Mouse (Mus musculus) limb, embryonic 12.5 days (tissue): ENCODE results near the gene Zdhhc9. TPM values are rescaled to one million over a fixed set of nuclear protein-coding genes. Genes with fewer than 3 reads are reported as not detected.
"Not testable (repeated sequence)": the region's sequence is repeated elsewhere in the genome, so short reads cannot be mapped to it uniquely, and the experiment has no call there.

Experiments used
- ATAC-seq: fragments of 200-750 bp; cut with Nextera tagmentation; 2 replicates; pipeline ENCODE4 v1.8.0; 2017; ENCODE audit warnings: low read depth, moderate TSS enrichment; ENCODE audit not compliant: insufficient number of reproducible peaks, insufficient read depth, low FRiP score, low TSS enrichment
- H3K27ac ChIP-seq: fragments of 300-500 bp; sonication (generic); 2 replicates; pipeline ENCODE4 v1.5.1; 2016; ENCODE audit warnings: mild to moderate bottlenecking, moderate library complexity
- H3K27me3 ChIP-seq: fragments of 300-500 bp; sonication (generic); 2 replicates; pipeline ENCODE4 v1.6.1; 2016; ENCODE audit warnings: mild to moderate bottlenecking, moderate library complexity
- H3K36me3 ChIP-seq: fragments of 300-500 bp; sonication (generic); 2 replicates; pipeline ENCODE4 v1.6.1; 2016; ENCODE audit warnings: mild to moderate bottlenecking, moderate library complexity
- H3K4me1 ChIP-seq: fragments of 300-500 bp; sonication (generic); replicated peaks from 2 replicates; pipeline ENCODE4 v1.6.1; 2016
- H3K4me2 ChIP-seq: fragments of 300-500 bp; sonication (generic); 2 replicates; pipeline ENCODE4 v1.6.1; 2016; ENCODE audit warnings: mild to moderate bottlenecking, moderate library complexity
- H3K4me3 ChIP-seq: fragments of 300-500 bp; sonication (generic); replicated peaks from 2 replicates; pipeline ENCODE4 v1.5.1; 2016; ENCODE audit warnings: mild to moderate bottlenecking
- H3K9ac ChIP-seq: fragments of 300-500 bp; sonication (generic); replicated peaks from 2 replicates; pipeline ENCODE4 v1.6.1; 2016; ENCODE audit warnings: mild to moderate bottlenecking, moderate library complexity
- H3K9me3 ChIP-seq: fragments of 300-500 bp; sonication (generic); 2 replicates; pipeline ENCODE4 v1.6.1; 2016; ENCODE audit warnings: mild to moderate bottlenecking, moderate library complexity
- WGBS: fragments of 180-500 bp; shearing (Covaris S2); methylation state at CpG from one replicate; pipeline ENCODE4 v1.1.7; 2016; 5-methylcytosine and 5-hydroxymethylcytosine counted together
- polyA plus RNA-seq: library from polyadenylated mRNA; unstranded; fragments of >200 nt; fragmentation: Nextera tagmentation; extraction: Ambion mirVana; gene quantifications from 2 replicates; pipeline ENCODE4 v1.2.1, GENCODE M21; 2016

Gene Zdhhc9
- polyA plus RNA-seq: 3.9 and 5.0 TPM in 2 replicates

DNA sequence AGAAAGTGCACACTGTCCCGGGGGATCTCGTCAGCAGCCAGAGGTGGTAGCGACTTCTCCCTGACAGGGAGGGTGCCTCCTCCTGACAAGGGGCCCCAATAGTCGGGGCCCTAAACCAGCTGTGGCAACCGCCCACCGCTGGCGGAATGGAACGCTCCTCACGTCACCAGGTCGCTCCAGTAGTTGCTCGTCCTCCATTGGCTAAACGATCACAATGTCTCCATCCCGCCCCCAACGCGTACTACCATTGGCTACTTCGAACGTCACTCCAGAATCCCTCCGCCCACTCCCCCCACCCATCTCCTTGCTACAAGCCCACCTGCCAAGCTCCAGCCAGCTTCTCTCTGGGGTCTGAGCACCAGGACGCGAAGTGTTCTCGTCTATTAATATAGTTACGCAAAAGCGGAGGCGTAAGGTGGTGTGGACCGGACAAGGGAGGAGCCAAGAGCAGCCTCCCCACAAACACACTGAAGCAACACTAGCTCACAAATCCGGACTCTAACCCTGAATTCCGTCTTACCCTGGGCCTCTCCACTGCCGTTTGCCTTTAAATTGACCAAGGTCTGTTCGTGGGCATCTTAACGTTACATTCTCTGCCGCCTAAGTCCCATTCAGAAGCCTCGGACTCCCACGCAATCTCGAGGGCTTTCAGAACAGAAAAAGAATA, at the start of gene Zdhhc9:
Gene Zdhhc9, minus strand, starts transcription at position 360 of the 667 bp plus-strand sequence.
- no peaks in the 10 kb centered on the region for H3K4me1 ChIP-seq
- ATAC-seq: peak; percentile 99
- no peaks in the 10 kb centered on the region for H3K9me3 ChIP-seq
- peak within 1 kb of the TSS; percentile 60 for H3K4me2 ChIP-seq
- H3K4me3 ChIP-seq: peak within 1 kb of the TSS; percentile 60
- WGBS: 27% methylated on average over 34 of the region's 34 CpGs
- peak within 1 kb of the TSS; percentile 68 for H3K9ac ChIP-seq
- peaks cover 4% of the 10 kb centered on the region for H3K27me3 ChIP-seq
- peak within 1 kb of the TSS; percentile 56; the same call in 1 of the 2 replicates for H3K27ac ChIP-seq
- H3K36me3 ChIP-seq: no peaks in the 10 kb centered on the region; the same call in 1 of the 2 replicates

DNA sequence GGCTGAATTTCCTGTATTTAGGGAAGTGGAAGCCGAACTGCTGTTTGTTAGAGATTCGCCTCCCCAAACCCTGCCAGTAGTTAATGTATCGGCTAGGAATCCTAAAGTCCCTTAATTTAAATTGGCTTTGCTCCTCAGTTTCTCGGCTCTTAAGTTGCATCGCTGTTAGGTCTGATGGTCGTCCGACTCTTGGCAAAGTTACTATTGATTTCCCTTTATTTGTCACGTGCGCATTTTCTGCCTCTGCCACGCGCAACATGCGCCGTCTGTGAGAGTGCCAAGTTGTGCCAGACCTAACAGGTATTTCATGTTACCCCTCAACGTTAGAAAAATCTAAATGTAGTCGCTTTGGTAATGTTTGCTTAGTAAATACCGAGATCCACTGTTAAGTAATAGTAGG, 48.3 kb upstream of the Zdhhc9 start:
- Histone ChIP-seq H3K36me3 (peaks cover 19% of the 10 kb centered on the region), H3K4me1 (0 out of 2 replicates have a peak, but pooled peaks cover 4% of the 10 kb centered on the region), H3K4me2 (peak overlapping the region; percentile 56), H3K9me3 (no peaks in the 10 kb centered on the region), H3K9ac (peak overlapping the region; percentile 37; the same call in 1 of the 2 replicates), H3K27me3 (no peaks in the 10 kb centered on the region), H3K4me3 (peak overlapping the region; percentile 53), H3K27ac (no peak overlapping the region)
- ATAC-seq: no peak
- 7% methylated on average over 16 of the region's 16 CpGs for WGBS

DNA sequence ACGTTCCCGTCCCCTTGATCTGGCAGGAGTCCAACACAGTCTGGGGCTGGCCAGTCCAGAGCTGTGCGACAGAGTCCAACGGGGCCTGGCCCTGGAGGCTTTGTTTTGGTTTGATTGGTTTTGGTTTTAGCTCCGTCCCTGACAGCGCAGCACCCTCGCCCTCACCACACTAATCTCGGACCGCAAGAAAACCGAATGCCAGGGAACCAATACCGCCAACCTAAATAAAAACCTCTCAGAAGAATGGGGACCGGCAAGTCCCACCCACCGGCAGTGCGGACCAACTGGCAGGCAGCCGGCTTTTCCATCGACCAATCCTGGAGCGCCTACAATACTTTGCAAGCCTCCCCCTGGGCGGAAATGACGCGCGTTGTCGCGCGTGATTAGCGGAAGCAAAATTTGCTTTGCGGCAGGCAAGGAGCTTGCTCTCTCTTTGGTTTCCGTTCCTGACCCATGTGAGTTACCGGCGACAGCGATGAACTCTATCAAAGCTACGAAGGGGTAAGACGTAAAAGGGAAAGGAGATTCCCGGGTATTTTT, 47.9 kb upstream of the Zdhhc9 start, which contains the start of gene Utp14a:
Gene Utp14a, plus strand, starts transcription at position 395 of the 540 bp plus-strand sequence.
- Histone ChIP-seq H3K27me3 (no peaks in the 10 kb centered on the region), H3K36me3 (peaks cover 15% of the 10 kb centered on the region), H3K4me1 (0 out of 2 replicates have a peak, but pooled peaks cover 4% of the 10 kb centered on the region), H3K4me3 (peak within 1 kb of the TSS; percentile 53), H3K9ac (peak within 1 kb of the TSS; percentile 44), H3K27ac (peak within 1 kb of the TSS; percentile 85), H3K4me2 (peak within 1 kb of the TSS; percentile 56), H3K9me3 (no peaks in the 10 kb centered on the region)
- peak; percentile 97 for ATAC-seq
- 9% methylated on average over 33 of the region's 33 CpGs for WGBS

DNA sequence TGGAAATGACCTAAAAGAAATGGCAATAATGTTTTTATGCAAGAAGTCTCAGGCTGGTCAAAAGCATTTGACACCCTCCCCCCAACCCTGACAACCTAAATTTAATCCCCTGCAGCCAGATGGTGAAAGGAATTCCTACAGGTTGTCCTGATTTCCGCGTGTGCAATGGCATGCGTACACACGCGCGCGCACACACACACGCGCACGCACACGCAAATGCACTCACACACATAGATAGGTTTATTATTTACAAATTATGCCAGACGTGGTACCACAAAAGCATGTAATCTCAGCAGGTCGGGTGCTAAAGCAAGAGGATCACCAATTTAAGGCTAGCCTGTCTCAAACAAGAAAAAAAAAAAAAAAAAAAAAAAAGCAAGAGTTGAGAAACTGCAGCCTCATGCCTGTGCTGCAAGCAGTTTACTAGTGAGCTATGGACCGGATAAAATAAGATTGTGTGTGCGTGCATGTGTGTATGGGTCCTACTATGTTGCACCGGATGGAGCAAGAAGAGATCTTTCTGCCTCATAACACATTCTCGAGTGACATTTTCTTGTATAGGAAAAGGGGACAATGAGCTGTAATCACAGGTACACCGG, 47.3 kb upstream of the Zdhhc9 start:
- peak overlapping the region; percentile 56 for H3K4me2 ChIP-seq
- H3K9me3 ChIP-seq: no peaks in the 10 kb centered on the region
- WGBS: 20% methylated on average over 18 of the region's 18 CpGs
- 0 out of 2 replicates have a peak, but pooled peaks cover 4% of the 10 kb centered on the region for H3K4me1 ChIP-seq
- H3K27ac ChIP-seq: peak overlapping the region; percentile 85
- peaks cover 10% of the 10 kb centered on the region; the same call in 1 of the 2 replicates for H3K36me3 ChIP-seq
- peak overlapping the region; percentile 53 for H3K4me3 ChIP-seq
- H3K27me3 ChIP-seq: no peaks in the 10 kb centered on the region
- peak overlapping the region; percentile 44 for H3K9ac ChIP-seq
- ATAC-seq: 0 out of 2 replicates have a peak, but pooled peaks have one; percentile 52

DNA sequence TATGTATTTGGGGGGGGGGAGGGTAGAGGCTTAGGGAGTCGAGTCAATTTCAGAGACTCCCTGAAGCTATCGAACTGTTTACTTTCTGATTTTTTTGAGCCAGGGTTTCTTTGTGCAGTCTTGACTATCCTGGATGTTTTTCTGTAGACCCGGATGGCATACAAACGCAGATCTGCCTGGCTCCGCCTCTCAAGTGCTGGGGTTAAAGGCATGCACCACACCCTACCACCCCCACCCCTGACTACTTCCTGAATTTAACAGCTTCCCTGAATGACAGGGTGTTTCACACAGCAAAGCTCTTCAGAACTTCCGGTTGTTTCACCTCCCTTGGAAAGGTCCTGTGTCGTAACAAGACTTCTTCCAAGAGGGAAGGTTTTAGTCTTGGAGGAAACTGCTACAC, 25.7 kb upstream of the Zdhhc9 start:
- 56% methylated on average over 7 of the region's 7 CpGs for WGBS
- Histone ChIP-seq H3K27me3 (no peaks in the 10 kb centered on the region), H3K4me2 (no peak overlapping the region), H3K36me3 (no peaks in the 10 kb centered on the region), H3K4me1 (no peaks in the 10 kb centered on the region), H3K9me3 (no peaks in the 10 kb centered on the region), H3K9ac (no peak overlapping the region), H3K27ac (no peak overlapping the region), H3K4me3 (no peak overlapping the region)
- ATAC-seq: no peak

DNA sequence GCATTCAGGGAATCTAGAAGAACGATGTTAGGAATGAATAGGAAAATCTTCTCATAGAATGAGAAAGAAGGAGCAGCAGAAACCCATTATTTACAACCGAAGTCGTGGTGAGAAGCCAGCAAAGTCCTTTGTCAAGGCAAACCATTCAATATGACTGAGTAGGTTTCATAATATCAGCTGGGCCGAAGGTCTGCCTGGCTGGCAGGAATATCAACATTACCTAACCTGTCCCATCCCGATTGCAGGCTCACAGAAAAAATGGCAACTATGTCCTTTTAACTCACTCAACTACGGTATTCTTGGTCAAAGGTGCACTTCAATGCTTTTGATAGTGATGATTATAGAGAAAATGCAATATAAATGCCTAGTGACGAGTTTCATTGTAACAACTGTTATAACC, 17.5 kb upstream of the Zdhhc9 start:
- no peaks in the 10 kb centered on the region for H3K4me1 ChIP-seq

DNA sequence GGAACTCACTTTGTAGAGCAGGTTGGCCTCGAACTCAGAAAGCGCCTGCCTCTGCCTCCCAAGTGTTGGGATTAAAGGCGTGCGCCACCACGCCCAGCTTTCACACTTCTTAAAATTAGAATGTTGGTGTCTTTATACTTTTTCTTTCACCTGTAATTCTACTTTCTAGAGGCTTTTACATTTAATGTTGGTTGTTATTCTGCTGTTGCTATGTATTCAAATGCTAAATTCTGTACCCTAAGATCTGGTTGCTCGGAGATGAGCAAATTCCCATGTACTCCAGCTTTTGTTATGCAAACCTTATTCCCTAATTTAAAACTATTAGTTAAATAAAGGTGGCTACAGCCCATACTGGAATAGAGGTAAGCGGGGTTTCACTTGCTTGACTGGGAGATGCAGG, 14.0 kb upstream of the Zdhhc9 start:
- ATAC-seq: no peak
- Histone ChIP-seq H3K4me2 (no peak overlapping the region), H3K36me3 (no peaks in the 10 kb centered on the region), H3K27me3 (no peaks in the 10 kb centered on the region), H3K27ac (no peak overlapping the region), H3K9me3 (no peaks in the 10 kb centered on the region), H3K4me3 (no peak overlapping the region), H3K4me1 (no peaks in the 10 kb centered on the region), H3K9ac (no peak overlapping the region)
- 83% methylated on average over 7 of the region's 7 CpGs for WGBS

More for the DNA sequence above, 17.5 kb upstream of the Zdhhc9 start:
- 87% methylated on average over 7 of the region's 7 CpGs for WGBS
- Histone ChIP-seq H3K4me2 (no peak overlapping the region), H3K36me3 (no peaks in the 10 kb centered on the region), H3K27me3 (no peaks in the 10 kb centered on the region), H3K27ac (no peak overlapping the region), H3K9ac (no peak overlapping the region), H3K9me3 (no peaks in the 10 kb centered on the region), H3K4me3 (no peak overlapping the region)
- no peak for ATAC-seq

DNA sequence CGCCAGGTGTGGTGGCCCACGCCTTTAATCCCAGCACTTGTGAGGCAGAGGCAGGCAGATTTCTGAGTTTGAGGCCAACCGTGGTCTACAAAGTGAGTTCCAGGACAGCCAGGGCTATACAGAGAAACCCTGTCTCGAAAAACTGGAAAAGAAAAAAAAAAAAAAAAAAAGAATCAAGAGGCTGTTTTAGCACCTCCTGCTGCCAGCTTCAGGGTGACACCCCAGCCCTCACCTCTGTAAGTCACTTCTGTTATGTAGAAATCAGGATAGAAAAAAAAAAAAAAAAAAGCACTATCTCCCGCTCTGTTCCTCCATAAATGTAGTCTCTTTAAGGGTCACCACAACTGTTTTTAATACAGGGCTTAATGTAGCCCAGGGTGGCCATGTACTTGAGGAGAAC, 10.8 kb upstream of the Zdhhc9 start:
- Histone ChIP-seq H3K36me3 (no peaks in the 10 kb centered on the region), H3K9me3 (no peaks in the 10 kb centered on the region), H3K27me3 (no peaks in the 10 kb centered on the region), H3K27ac (no peak overlapping the region), H3K4me2 (no peak overlapping the region), H3K4me3 (no peak overlapping the region), H3K9ac (no peak overlapping the region), H3K4me1 (no peaks in the 10 kb centered on the region)
- WGBS: 67% methylated on average over 5 of the region's 5 CpGs
- no peak for ATAC-seq

DNA sequence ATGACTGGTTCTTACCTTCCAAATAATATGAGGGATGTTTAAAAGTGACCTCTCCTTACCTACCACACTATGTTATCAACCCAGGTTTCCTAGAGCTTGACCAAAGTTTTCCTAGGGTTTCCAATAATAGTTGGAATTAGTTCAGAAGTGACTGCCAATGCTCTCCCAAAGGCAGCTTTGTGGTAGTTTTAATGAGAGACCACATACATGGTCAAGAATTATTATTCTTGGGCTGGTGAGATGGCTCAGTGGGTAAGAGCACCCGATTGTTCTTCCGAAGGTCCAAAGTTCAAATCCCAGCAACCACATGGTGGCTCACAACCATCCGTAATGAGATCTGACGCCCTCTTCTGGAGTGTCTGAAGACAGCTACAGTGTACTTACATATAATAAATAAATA, 1.1 kb upstream of the Zdhhc9 start:
- 68% methylated on average over 4 of the region's 4 CpGs for WGBS
- not testable (repeated sequence) for H3K27me3 ChIP-seq, H3K4me1 ChIP-seq, H3K36me3 ChIP-seq, H3K27ac ChIP-seq, ATAC-seq, H3K4me2 ChIP-seq, H3K9me3 ChIP-seq, H3K9ac ChIP-seq, H3K4me3 ChIP-seq

DNA sequence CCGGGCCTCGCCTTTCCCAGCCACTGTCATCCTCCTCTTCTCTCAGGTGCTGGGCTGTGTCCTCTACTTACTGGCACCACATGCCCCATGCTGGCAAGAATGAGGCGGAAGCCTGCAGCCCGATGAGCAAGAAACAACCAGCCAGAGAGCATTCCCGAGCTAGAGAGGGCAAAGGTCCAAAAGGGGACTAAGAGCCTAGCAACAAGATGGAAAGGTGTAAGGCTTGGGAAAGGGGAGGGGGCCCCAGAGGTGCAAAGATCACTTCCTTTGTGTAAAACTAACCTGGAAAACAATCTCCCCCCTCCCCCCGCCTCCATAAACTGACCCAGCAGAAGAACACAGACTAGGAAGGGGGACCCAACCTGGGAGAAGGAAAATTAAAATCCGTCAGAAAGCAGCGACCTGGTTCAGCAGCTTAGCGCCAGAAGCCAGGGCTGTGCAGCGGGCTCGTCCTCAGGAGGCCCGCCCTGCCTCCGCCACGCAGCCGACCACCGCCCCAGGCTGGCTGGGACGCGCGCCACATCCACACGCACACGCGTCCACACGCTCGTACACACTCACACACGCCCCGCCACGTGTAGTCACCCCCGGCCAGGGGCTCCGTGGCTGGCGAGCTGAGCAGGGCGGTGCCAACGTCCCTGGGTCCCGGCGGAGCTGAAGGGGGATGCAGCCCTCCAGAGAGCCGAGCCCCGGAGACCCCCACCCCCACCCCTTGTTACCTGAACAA, 754 bp downstream of the Zdhhc9 start:
- H3K27ac ChIP-seq: peak overlapping the region; percentile 56; the same call in 1 of the 2 replicates
- peak; percentile 91 for ATAC-seq
- 7% methylated on average over 36 of the region's 36 CpGs for WGBS
- no peaks in the 10 kb centered on the region for H3K9me3 ChIP-seq
- peak overlapping the region; percentile 60 for H3K4me2 ChIP-seq
- H3K36me3 ChIP-seq: no peaks in the 10 kb centered on the region; the same call in 1 of the 2 replicates
- peak overlapping the region; percentile 60 for H3K4me3 ChIP-seq
- H3K4me1 ChIP-seq: no peaks in the 10 kb centered on the region
- peak overlapping the region; percentile 68 for H3K9ac ChIP-seq
- H3K27me3 ChIP-seq: peaks cover 4% of the 10 kb centered on the region

DNA sequence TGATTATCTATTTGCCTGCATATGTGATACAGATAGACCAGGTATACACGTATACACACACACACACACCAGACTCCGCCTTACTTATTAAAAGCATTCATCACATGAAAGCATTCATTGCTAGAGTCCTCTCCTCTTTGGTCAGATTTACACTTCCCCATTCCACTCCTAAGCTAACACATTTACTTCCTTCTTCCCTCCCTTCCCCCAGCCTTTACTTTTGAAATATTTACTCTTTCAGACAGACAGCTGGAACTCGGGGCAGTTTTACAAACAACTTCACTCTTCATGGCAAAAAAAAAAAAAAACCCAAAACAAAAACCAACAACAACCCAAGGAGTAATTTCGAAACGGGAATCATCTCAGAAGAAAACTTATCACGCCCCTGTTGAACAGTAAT, 4.2 kb downstream of the Zdhhc9 start:
- H3K9me3 ChIP-seq: no peaks in the 10 kb centered on the region
- no peak overlapping the region for H3K4me2 ChIP-seq
- no peak overlapping the region for H3K4me3 ChIP-seq
- H3K4me1 ChIP-seq: no peaks in the 10 kb centered on the region
- no peaks in the 10 kb centered on the region; the same call in 1 of the 2 replicates for H3K36me3 ChIP-seq
- WGBS: 78% methylated on average over 6 of the region's 6 CpGs
- H3K9ac ChIP-seq: no peak overlapping the region
- no peak for ATAC-seq
- no peak overlapping the region for H3K27ac ChIP-seq
- H3K27me3 ChIP-seq: peaks cover 4% of the 10 kb centered on the region
